Mouse (Mus musculus) testis, adult 2 months (tissue): ENCODE data around the gene Coq4.

Experiments
- CTCF ChIP-seq: fragments of 200-500 bp; IDR thresholded peaks from 2 replicates; pipeline ENCODE4 v1.5.1; 2012; ENCODE audit warnings: low read depth, mild to moderate bottlenecking, inconsistent platforms, low read length, moderate library complexity; ENCODE audit not compliant: control insufficient read depth, insufficient read depth, insufficient replicate concordance
- POLR2A ChIP-seq: fragments of 200-500 bp; IDR thresholded peaks from 2 replicates; pipeline ENCODE4 v1.6.1; 2012; ENCODE audit warnings: low read depth, mild to moderate bottlenecking, inconsistent platforms, low read length, moderate library complexity; ENCODE audit not compliant: control insufficient read depth

DNA sequence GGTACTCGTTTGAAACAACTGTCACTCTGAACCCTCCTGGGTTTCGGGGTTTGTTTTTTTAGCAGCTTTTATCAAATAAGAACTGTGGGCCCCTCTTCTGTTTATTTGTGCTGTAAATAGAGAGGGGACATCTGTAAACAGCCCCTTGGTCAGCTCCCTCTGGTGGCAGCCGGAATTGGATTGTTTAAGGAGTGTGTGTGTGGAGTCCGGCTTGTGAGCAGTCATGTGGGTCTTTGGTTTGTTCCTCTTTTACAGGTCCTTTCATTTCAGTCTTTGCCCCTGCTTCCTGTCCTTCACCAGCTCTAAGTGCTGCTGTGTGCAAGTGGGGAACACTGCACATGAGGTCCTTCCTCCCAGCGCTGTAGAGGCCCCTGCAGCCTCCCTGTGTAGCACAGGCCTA is 47.9 kb upstream of the Coq4 start:
- TF ChIP-seq POLR2A (no peak), CTCF (no peak)
